Mouse (Mus musculus): ENCODE results near the gene Fam111a. TPM values are rescaled to one million over a fixed set of nuclear protein-coding genes. Genes with fewer than 3 reads are reported as not detected.

Fam111a gene
- total RNA-seq, 2 experiments from 2014 or later, result 2.1 to 2.4 TPM

DNA sequence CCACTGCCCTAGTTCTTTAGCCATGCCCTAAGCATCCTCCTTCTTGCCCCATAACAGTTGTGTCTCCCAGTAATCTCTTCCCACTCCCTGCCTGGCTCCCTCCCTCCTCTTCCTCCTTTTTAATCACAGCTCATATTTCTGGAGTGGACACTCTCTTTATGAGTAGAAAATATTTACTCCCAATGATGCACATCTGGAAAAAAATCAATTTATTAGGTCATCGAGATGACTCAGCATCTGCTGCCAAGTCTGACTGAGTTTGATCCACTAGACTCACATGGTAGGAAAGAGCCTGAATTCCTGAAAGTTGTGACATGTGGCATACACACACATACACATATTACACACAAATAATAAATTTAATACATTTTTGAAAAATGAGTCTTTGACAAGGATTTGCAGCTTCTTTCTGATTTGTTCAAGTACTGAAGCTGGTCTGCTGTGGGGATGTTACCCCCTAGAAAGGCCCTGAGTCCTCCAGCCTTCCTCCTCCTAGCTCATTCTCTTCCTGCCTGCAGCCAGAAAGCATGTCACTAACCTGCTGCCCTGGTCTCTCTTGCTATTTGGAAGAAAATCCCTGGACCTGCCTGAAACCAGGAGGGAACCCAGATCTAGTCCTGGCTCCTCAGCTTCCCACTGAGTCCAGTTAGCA lies 27.2 kb downstream of the Fam111a start:
- H3K27ac ChIP-seq, result peak overlapping the region; percentile 81
- intact Hi-C loops (cut with DNase I), result no loop called here
- DNase-seq, result no peak
- TF ChIP-seq CTCF (IDR thresholded peaks at IDR 0.05), result no peak
- peak overlapping the region; percentile 72 for H3K4me3 ChIP-seq

- H3K4me3 ChIP-seq, result peak overlapping the region; percentile 72
- intact Hi-C loops (cut with DNase I), result no loop called here
- DNase-seq, result peak; percentile 92
- H3K27ac ChIP-seq, result peak overlapping the region; percentile 81
- TF ChIP-seq CTCF (IDR thresholded peaks at IDR 0.05), result no peak
These were observed 27.9 kb downstream of the Fam111a start for GRCm38 (mm10) chr19:12573266-12574011.

GRCm38 (mm10) chr19:12574012-12574407 lies 28.5 kb downstream of the Fam111a start:
- no peak for TF ChIP-seq CTCF (IDR thresholded peaks at IDR 0.05)
- peak; percentile 46 for DNase-seq
- intact Hi-C loops (cut with DNase I), result no loop called here
- peak overlapping the region; percentile 72 for H3K4me3 ChIP-seq
- peak overlapping the region; percentile 81 for H3K27ac ChIP-seq

- TF ChIP-seq CTCF (IDR thresholded peaks at IDR 0.05), result no peak
- intact Hi-C loops (cut with DNase I), result no loop called here
- Histone ChIP-seq H3K27ac (peak overlapping the region; percentile 81), H3K4me3 (peak overlapping the region; percentile 72)
- DNase-seq, result peak; percentile 61
These were observed 29.6 kb downstream of the Fam111a start for GRCm38 (mm10) chr19:12575107-12575506.

DNA sequence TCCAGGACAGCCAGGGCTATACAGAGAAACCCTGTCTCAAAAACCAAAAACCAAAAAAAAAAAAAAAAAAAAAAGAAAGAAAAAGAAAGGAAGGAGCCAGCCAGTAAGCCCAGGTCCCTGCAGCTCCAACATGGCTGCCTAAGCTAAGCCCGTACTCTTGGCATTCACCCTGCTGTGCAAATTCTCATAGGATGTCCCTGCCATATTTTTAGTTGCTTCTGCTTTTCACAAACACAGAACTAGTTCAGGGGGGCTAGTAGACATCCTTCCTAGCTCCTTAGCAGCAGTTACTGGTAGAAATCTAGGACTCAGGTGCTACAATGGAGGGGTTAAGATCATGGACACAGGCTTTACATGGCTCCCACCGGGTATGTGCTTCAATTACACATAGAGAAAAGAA lies 30.0 kb downstream of the Fam111a start:
- no peak for DNase-seq
- intact Hi-C loops (cut with DNase I), result no loop called here
- Histone ChIP-seq H3K4me3 (peak overlapping the region; percentile 19; the same call in 1 of the 2 replicates), H3K27ac (peak overlapping the region; percentile 81)
- no peak for TF ChIP-seq CTCF (IDR thresholded peaks at IDR 0.05)

- DNase-seq, result no peak
- no peak overlapping the region for H3K4me3 ChIP-seq
- intact Hi-C loops (cut with DNase I), result no loop called here
- no peak overlapping the region for H3K27ac ChIP-seq
- no peak for TF ChIP-seq CTCF (IDR thresholded peaks at IDR 0.05)
These were observed 31.1 kb downstream of the Fam111a start for GRCm38 (mm10) chr19:12576639-12577038.

- H3K4me3 ChIP-seq, result no peak overlapping the region
- TF ChIP-seq CTCF (IDR thresholded peaks at IDR 0.05), result no peak
- peak overlapping the region; percentile 64 for H3K27ac ChIP-seq
- intact Hi-C loops (cut with DNase I), result no loop called here
- DNase-seq, result no peak
These were observed 39.8 kb downstream of the Fam111a start for GRCm38 (mm10) chr19:12585310-12585709.

DNA sequence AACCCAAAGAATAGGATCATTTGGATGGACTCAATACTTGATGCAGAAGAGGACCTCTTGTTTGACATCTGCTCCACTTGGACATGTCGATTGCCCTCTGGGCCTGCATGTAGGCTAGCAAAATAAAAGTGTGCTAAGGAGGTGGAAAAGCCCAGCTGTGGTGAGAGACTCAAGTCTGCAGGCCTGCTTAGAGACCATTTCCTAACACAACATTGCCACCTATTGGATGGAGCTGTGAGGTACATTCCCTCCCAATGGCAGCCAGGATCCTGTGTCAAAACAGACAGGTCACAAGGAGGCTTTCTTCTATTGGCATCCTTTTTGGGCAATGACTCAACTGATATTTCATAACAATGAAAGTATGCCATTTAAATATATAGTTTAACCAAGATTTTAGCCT lies 46.4 kb downstream of the Fam111a start:
- Histone ChIP-seq H3K4me3 (no peak overlapping the region), H3K27ac (no peak overlapping the region)
- peak; percentile 54 for DNase-seq
- peak; percentile 93 for TF ChIP-seq CTCF (IDR thresholded peaks at IDR 0.05)
- intact Hi-C loops (cut with DNase I), result loop anchor here (1.0 to 10.0 kb wide), 5 partner anchors 43 to 203 kb away; partner anchors contain the start of genes Lpxn, Mpeg1 and Zfp91

- Histone ChIP-seq H3K27ac (no peak overlapping the region), H3K4me3 (peak overlapping the region; percentile 81)
- DNase-seq, result no peak
- intact Hi-C loops (cut with DNase I), result loop anchor here (10.0 kb wide), 2 partner anchors 130 to 200 kb away; partner anchors contain the start of genes Lpxn, Mpeg1 and Zfp91
- TF ChIP-seq CTCF (IDR thresholded peaks at IDR 0.05), result no peak
These were observed 49.6 kb downstream of the Fam111a start for GRCm38 (mm10) chr19:12595135-12595529.

DNA sequence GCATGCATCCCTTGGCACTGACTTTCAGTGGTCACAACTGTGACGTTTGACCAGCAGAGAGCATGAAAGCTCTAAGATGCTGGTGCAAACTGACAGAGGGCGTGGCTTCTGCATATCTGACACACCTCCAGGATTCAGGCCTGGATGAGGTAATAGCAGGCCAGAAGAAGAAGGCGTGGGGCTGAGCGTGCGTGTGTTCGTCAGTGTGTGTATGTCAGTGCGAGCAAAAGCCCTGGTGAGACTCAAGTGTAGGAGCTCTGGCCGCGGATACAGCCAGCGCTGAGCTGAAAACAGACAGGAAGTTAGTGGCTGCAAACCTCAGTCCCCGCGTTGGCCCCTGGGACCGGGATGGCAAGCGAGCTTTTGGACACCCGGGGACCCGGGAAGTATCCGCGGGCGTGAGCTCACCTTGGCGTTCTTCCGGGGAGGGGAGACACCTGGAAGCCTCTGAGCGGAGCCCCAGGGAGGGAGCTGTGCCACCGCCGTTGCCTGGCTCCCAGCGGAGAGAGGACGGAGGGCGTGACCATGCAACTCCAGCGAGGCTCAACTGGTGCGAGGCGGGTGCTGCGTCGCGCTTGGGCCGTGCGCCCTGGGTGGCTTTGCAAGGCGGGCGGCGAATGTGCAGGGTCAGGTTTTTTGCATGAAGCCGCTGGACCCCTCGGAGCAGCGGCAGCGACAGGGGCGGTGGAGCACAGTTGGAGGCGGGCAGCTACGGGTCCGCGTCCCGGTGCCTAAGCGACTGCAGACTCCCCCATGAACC lies 50.2 kb downstream of the Fam111a start:
- Histone ChIP-seq H3K27ac (peak overlapping the region; percentile 63), H3K4me3 (peak overlapping the region; percentile 81)
- DNase-seq, result peak; percentile 62
- intact Hi-C loops (cut with DNase I), result loop anchor here (10.0 kb wide), 2 partner anchors 131 to 199 kb away; partner anchors contain the start of genes Lpxn, Mpeg1 and Zfp91
- TF ChIP-seq CTCF (IDR thresholded peaks at IDR 0.05), result peak; percentile 35; the same call in 1 of the 2 replicates

- H3K4me3 ChIP-seq, result peak overlapping the region; percentile 81
- intact Hi-C loops (cut with DNase I), result loop anchor here (10.0 kb wide), 2 partner anchors 132 to 198 kb away; partner anchors contain the start of genes Lpxn, Mpeg1 and Zfp91
- TF ChIP-seq CTCF (IDR thresholded peaks at IDR 0.05), result no peak
- DNase-seq, result no peak
- H3K27ac ChIP-seq, result peak overlapping the region; percentile 63
These were observed 50.9 kb downstream of the Fam111a start for GRCm38 (mm10) chr19:12596290-12597072.

- no peak overlapping the region for H3K27ac ChIP-seq
- H3K4me3 ChIP-seq, result peak overlapping the region; percentile 81
- intact Hi-C loops (cut with DNase I), result loop anchor here (10.0 kb wide), 2 partner anchors 132 to 198 kb away; partner anchors contain the start of genes Lpxn, Mpeg1 and Zfp91
- TF ChIP-seq CTCF (IDR thresholded peaks at IDR 0.05), result no peak
- no peak for DNase-seq
These were observed 51.5 kb downstream of the Fam111a start for GRCm38 (mm10) chr19:12597073-12597405.
